Mouse (Mus musculus) thymus, adult 2 months (tissue): ENCODE results near the gene Pxdn.

Experiments used
- CTCF ChIP-seq: fragments of 200-500 bp; IDR thresholded peaks from 2 replicates; pipeline ENCODE4 v1.5.1; 2012; ENCODE audit warnings: mild to moderate bottlenecking, control low read depth, low read length, moderate library complexity, borderline replicate concordance; ENCODE audit not compliant: control insufficient read depth, poor library complexity, insufficient read depth; ENCODE audit errors: extremely low read depth
- POLR2A ChIP-seq: fragments of 200-500 bp; IDR thresholded peaks from 2 replicates; pipeline ENCODE4 v1.6.1; 2012; ENCODE audit warnings: mild to moderate bottlenecking, low read length, control low read depth, moderate library complexity; ENCODE audit not compliant: control insufficient read depth, poor library complexity, insufficient read depth; ENCODE audit errors: extremely low read depth

- TF ChIP-seq CTCF (no peak), POLR2A (no peak)
Observed at GRCm38 (mm10) chr12:30006586-30006985, 69.2 kb downstream of the Pxdn start.
